Mouse (Mus musculus): Measurements from ENCODE around the gene Syde2. TPM values are rescaled to one million over a fixed set of nuclear protein-coding genes. Genes with fewer than 3 reads are reported as not detected.
A peak's percentile ranks its signal among the peaks of the same experiment; 100 is the strongest.

Syde2 gene
- polyA plus RNA-seq, 2 experiments, result 0.69 to 0.79 TPM

DNA sequence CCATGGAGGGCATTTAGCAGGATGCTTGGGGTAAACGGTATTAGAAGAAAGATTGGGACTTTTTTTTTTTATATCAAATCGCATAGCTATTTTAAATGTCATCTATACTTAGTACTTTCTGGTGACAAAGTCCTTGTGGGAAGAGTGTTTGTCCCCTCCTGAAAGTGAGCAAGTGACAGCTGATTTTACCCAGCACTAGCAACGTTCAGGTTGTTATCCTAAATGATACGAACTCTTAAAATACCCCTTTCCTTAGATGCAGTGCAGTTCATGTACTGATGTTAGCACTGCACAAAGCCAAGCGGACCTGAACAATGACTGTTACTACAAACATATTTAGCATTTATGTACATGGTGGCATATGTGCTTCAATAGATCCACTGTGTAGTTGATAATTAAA lies 20.9 kb upstream of the Syde2 start:
- no peaks in the 10 kb centered on the region for H3K9me3 ChIP-seq (ENCODE audit: control insufficient read depth, low read length)
- peaks cover 5 to 20% of the 10 kb centered on the region in 2 experiments; a peak in 3 of 4 replicates for H3K4me1 ChIP-seq (replicated peaks; ENCODE audit: control insufficient read depth in 2 of 2, insufficient read depth in 2 of 2, low read length in 1 of 2)
- WGBS (ENCODE audit: insufficient replicate concordance), result 71% methylated on average over 5 of the region's 5 CpGs
- no peaks in the 10 kb centered on the region for H3K36me3 ChIP-seq (replicated peaks; ENCODE audit: control insufficient read depth, insufficient read depth, low read depth)
- no peak overlapping the region for H3K27ac ChIP-seq
- H3K4me2 ChIP-seq (ENCODE audit: low read depth), result no peak overlapping the region
- no peak for DNase-seq (ENCODE audit: low read depth in 3 of 3, low spot score in 3 of 3)
- H3K9ac ChIP-seq (replicated peaks), result no peak overlapping the region
- H3K27me3 ChIP-seq (ENCODE audit: control insufficient read depth, insufficient read depth, low read length), result peaks cover 9% of the 10 kb centered on the region; the same call in 1 of the 2 replicates
- TF ChIP-seq EP300 (IDR thresholded peaks at IDR 0.05; ENCODE audit: low read depth) (no peak), CTCF (IDR thresholded peaks at IDR 0.05; ENCODE audit: low read depth) (no peak)
- ATAC-seq (ENCODE audit: insufficient read depth), result no peak
- H3K4me3 ChIP-seq (ENCODE audit: insufficient read depth in 1 of 2, low read depth in 2 of 2, low read length in 2 of 2), result no peak overlapping the region

DNA sequence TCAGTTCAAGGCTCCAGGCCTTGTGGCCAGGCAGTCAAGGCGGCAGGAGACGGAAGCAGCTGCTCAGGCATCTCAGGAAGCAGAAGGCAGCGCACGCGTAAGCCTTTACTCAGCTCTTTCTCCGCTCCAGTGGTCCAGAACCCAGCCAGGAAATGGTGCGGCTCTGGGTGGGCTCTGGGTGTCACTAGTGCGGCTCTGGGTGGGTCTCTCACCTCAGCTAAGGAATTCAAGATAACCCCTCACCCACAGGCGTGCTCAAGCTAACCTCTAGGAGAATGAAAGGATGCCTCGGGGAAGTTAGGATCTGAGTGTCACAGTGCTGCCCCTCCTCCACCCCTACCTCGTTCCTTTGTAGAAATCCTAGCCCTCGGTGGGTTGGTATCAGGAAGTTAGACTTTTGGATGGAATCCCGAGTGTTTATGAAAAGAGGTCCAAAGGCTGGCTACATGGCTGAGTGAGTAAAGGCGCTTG lies 18.6 kb upstream of the Syde2 start:
- no peaks in the 10 kb centered on the region for H3K36me3 ChIP-seq (replicated peaks; ENCODE audit: control insufficient read depth, insufficient read depth, low read depth)
- DNase-seq (ENCODE audit: low read depth in 3 of 3, low spot score in 3 of 3), result no peak
- 23% methylated on average over 14 of the region's 14 CpGs for WGBS (ENCODE audit: insufficient replicate concordance)
- no peaks in the 10 kb centered on the region for H3K27me3 ChIP-seq (ENCODE audit: control insufficient read depth, insufficient read depth, low read length)
- H3K4me2 ChIP-seq (ENCODE audit: low read depth), result no peak overlapping the region; the same call in 1 of the 2 replicates
- no peaks in the 10 kb centered on the region for H3K9me3 ChIP-seq (ENCODE audit: control insufficient read depth, low read length)
- TF ChIP-seq EP300 (IDR thresholded peaks at IDR 0.05; ENCODE audit: low read depth) (no peak), CTCF (IDR thresholded peaks at IDR 0.05; ENCODE audit: low read depth) (no peak)
- H3K4me1 ChIP-seq (replicated peaks; ENCODE audit: control insufficient read depth in 2 of 2, insufficient read depth in 2 of 2, low read length in 1 of 2), result peaks cover 2 to 10% of the 10 kb centered on the region in 2 experiments; a peak in 1 of 4 replicates
- ATAC-seq (ENCODE audit: insufficient read depth), result 0 out of 2 replicates have a peak, but pooled peaks have one; percentile 33
- no peak overlapping the region for H3K27ac ChIP-seq
- H3K9ac ChIP-seq (replicated peaks), result no peak overlapping the region
- H3K4me3 ChIP-seq (ENCODE audit: insufficient read depth in 1 of 2, low read depth in 2 of 2, low read length in 2 of 2), result no peak overlapping the region

DNA sequence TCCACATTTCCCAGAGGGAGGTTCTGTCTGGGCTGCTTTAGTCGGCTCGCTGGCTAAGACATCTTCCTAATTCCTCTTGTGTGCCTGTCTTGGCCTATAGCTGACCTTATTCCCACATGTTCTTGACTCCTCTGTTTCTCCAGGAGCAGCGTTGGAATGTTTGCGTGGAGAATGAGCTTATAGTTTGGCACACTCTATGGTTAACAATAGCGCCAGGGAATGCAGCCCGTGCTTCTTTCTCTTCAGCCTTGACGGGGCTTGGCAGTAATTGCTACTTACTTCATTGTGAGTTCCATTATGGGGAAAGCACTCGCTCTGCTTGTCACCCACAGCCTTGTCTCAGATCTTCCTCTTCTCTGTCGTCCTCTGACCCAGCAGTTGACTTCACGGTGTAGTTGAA lies 16.2 kb upstream of the Syde2 start:
- TF ChIP-seq CTCF (IDR thresholded peaks at IDR 0.05; ENCODE audit: low read depth) (no peak), EP300 (IDR thresholded peaks at IDR 0.05; ENCODE audit: low read depth) (no peak)
- no peak overlapping the region for H3K4me3 ChIP-seq (ENCODE audit: insufficient read depth in 1 of 2, low read depth in 2 of 2, low read length in 2 of 2)
- no peaks in the 10 kb centered on the region for H3K9me3 ChIP-seq (ENCODE audit: control insufficient read depth, low read length)
- no peak overlapping the region for H3K4me2 ChIP-seq (ENCODE audit: low read depth)
- DNase-seq (ENCODE audit: low read depth in 3 of 3, low spot score in 3 of 3) (no peak), ATAC-seq (ENCODE audit: insufficient read depth) (no peak)
- H3K27me3 ChIP-seq (ENCODE audit: control insufficient read depth, insufficient read depth, low read length), result no peaks in the 10 kb centered on the region
- H3K4me1 ChIP-seq (replicated peaks; ENCODE audit: control insufficient read depth in 2 of 2, insufficient read depth in 2 of 2, low read length in 1 of 2), result peaks cover 0 to 4% of the 10 kb centered on the region in 2 experiments; a peak in 1 of 4 replicates
- 65% methylated on average over 10 of the region's 10 CpGs for WGBS (ENCODE audit: insufficient replicate concordance)
- no peaks in the 10 kb centered on the region for H3K36me3 ChIP-seq (replicated peaks; ENCODE audit: control insufficient read depth, insufficient read depth, low read depth)
- no peak overlapping the region for H3K27ac ChIP-seq
- H3K9ac ChIP-seq (replicated peaks), result no peak overlapping the region

DNA sequence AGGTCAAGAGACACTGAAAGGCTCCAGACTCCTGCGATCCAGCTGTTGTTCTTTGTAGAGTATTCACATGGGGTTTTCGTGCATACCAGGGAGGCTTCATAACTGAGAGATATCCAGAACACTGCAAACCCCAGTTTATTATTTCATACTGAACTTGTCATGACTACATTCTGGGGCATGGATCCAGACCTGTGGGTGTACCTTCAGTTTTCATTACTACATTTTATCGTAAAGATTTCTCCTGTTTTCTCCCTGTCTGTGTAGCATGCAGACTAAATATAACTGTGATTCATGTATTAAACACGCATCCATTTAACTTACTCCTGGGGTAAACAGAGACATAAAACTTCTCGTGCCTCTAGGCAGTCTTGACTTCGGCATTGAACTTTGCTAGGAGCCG lies 12.7 kb upstream of the Syde2 start:
- no peaks in the 10 kb centered on the region for H3K27me3 ChIP-seq (ENCODE audit: control insufficient read depth, insufficient read depth, low read length)
- TF ChIP-seq CTCF (IDR thresholded peaks at IDR 0.05; ENCODE audit: low read depth) (no peak), EP300 (IDR thresholded peaks at IDR 0.05; ENCODE audit: low read depth) (no peak)
- no peak overlapping the region for H3K27ac ChIP-seq
- DNase-seq (ENCODE audit: low read depth in 3 of 3, low spot score in 3 of 3) (no peak), ATAC-seq (ENCODE audit: insufficient read depth) (no peak)
- no peak overlapping the region for H3K4me3 ChIP-seq (ENCODE audit: insufficient read depth in 1 of 2, low read depth in 2 of 2, low read length in 2 of 2)
- no peak overlapping the region for H3K4me2 ChIP-seq (ENCODE audit: low read depth)
- 72% methylated on average over 7 of the region's 7 CpGs for WGBS (ENCODE audit: insufficient replicate concordance)
- H3K4me1 ChIP-seq (replicated peaks; ENCODE audit: control insufficient read depth in 2 of 2, insufficient read depth in 2 of 2, low read length in 1 of 2), result no peaks in the 10 kb centered on the region
- H3K9ac ChIP-seq (replicated peaks), result no peak overlapping the region
- H3K36me3 ChIP-seq (replicated peaks; ENCODE audit: control insufficient read depth, insufficient read depth, low read depth), result no peaks in the 10 kb centered on the region
- no peaks in the 10 kb centered on the region for H3K9me3 ChIP-seq (ENCODE audit: control insufficient read depth, low read length)

DNA sequence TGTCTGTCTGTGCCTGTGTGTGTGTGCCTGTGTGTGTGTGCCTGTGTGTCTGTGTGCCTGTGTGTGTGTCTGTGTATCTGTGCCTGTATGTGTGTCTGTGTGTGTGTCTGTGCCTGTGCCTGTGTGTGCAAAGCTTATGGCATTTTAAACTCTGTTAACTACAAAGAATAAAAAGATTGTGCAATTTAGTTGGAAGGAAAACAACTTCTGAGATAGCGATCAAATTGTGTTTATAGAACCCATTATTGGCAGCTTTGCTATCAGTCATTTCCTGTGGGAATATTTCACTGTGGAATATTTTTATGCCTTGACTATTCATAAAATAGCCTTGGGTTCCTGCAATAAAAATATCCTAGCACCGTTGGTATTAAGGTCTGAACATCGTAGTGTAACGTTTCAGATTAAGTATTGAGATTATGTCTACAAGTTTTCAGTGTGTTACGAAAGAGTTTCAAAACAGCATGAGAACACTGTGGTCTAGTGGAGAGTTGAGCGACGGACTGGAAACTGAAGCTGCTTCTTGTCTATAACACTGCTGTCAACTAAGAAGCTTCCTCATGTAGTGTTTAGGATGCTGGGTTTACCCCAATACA lies 2.2 kb upstream of the Syde2 start:
- Histone ChIP-seq H3K4me2 (ENCODE audit: low read depth) (no peak overlapping the region), H3K9me3 (ENCODE audit: control insufficient read depth, low read length) (no peaks in the 10 kb centered on the region), H3K27me3 (ENCODE audit: control insufficient read depth, insufficient read depth, low read length) (peaks cover 27% of the 10 kb centered on the region), H3K4me1 (replicated peaks; ENCODE audit: control insufficient read depth in 2 of 2, insufficient read depth in 2 of 2, low read length in 1 of 2) (no peaks in the 10 kb centered on the region; a peak in 1 of 4 replicates), H3K36me3 (replicated peaks; ENCODE audit: control insufficient read depth, insufficient read depth, low read depth) (no peaks in the 10 kb centered on the region), H3K27ac (no peak overlapping the region), H3K4me3 (ENCODE audit: insufficient read depth in 1 of 2, low read depth in 2 of 2, low read length in 2 of 2) (no peak overlapping the region), H3K9ac (replicated peaks) (no peak overlapping the region)
- no peak for ATAC-seq (ENCODE audit: insufficient read depth)
- 54% methylated on average over 7 of the region's 7 CpGs for WGBS (ENCODE audit: insufficient replicate concordance)
- no peak for DNase-seq (ENCODE audit: low read depth in 3 of 3, low spot score in 3 of 3)
- TF ChIP-seq EP300 (IDR thresholded peaks at IDR 0.05; ENCODE audit: low read depth) (no peak), CTCF (IDR thresholded peaks at IDR 0.05; ENCODE audit: low read depth) (no peak)
